Mouse (Mus musculus) kidney, embryonic 16.5 days (tissue): ENCODE data around the gene Rbfox1. TPM values are rescaled to one million over a fixed set of nuclear protein-coding genes. Genes with fewer than 3 reads are reported as not detected.

Experiments used
- ATAC-seq: fragments of 200-750 bp; cut with Nextera tagmentation; 2 replicates; pipeline ENCODE4 v1.8.0; 2017; ENCODE audit warnings: moderate TSS enrichment; ENCODE audit not compliant: low FRiP score, low TSS enrichment
- H3K27ac ChIP-seq: fragments of 300-500 bp; sonication (generic); 2 replicates; pipeline ENCODE4 v1.5.1; 2014; ENCODE audit warnings: low read length
- H3K27me3 ChIP-seq: fragments of 300-500 bp; sonication (generic); 2 replicates; pipeline ENCODE4 v1.6.1; 2014; ENCODE audit warnings: low read length, control low read depth, mixed read lengths; ENCODE audit not compliant: insufficient read depth
- H3K36me3 ChIP-seq: fragments of 300-500 bp; sonication (generic); 2 replicates; pipeline ENCODE4 v1.6.1; 2014; ENCODE audit warnings: low read length, control low read depth, mixed read lengths; ENCODE audit not compliant: insufficient read depth
- H3K4me1 ChIP-seq: fragments of 300-500 bp; sonication (generic); 2 replicates; pipeline ENCODE4 v1.6.1; 2014; ENCODE audit warnings: low read length, control low read depth, mixed read lengths; ENCODE audit not compliant: insufficient read depth
- H3K4me2 ChIP-seq: fragments of 300-500 bp; sonication (generic); replicated peaks from 2 replicates; pipeline ENCODE4 v1.6.1; 2014; ENCODE audit warnings: low read depth, low read length
- H3K4me3 ChIP-seq: fragments of 300-500 bp; sonication (generic); 2 replicates; pipeline ENCODE4 v1.5.1; 2014; ENCODE audit warnings: mild to moderate bottlenecking, low read length
- H3K9ac ChIP-seq: fragments of 300-500 bp; sonication (generic); replicated peaks from 2 replicates; pipeline ENCODE4 v1.6.1; 2014; ENCODE audit warnings: low read length
- H3K9me3 ChIP-seq: fragments of 300-500 bp; sonication (generic); 2 replicates; pipeline ENCODE4 v1.6.1; 2016; ENCODE audit warnings: low read length, control low read depth
- WGBS: fragments of 180-500 bp; shearing (Covaris S2); extraction: QIAGEN DNeasy Blood & Tissue Kit; methylation state at CpG from one replicate; pipeline ENCODE4 v1.1.7; 2014; 5-methylcytosine and 5-hydroxymethylcytosine counted together
- polyA plus RNA-seq: library from polyadenylated mRNA; unstranded; fragments of >200 nt; fragmentation: Nextera tagmentation; extraction: Ambion mirVana; gene quantifications from 2 replicates; pipeline ENCODE4 v1.2.1, GENCODE M21; 2015

Rbfox1 gene
- polyA plus RNA-seq, 1 experiment from 2014 or later: 5.4 TPM

GRCm38 (mm10) chr16:7075749-7076148 lies 1190.6 kb downstream of the Rbfox1 start:
- no peaks in the 10 kb centered on the region for H3K9me3 ChIP-seq
- WGBS: 89% methylated on average over 6 of the region's 6 CpGs
- ATAC-seq: no peak

DNA sequence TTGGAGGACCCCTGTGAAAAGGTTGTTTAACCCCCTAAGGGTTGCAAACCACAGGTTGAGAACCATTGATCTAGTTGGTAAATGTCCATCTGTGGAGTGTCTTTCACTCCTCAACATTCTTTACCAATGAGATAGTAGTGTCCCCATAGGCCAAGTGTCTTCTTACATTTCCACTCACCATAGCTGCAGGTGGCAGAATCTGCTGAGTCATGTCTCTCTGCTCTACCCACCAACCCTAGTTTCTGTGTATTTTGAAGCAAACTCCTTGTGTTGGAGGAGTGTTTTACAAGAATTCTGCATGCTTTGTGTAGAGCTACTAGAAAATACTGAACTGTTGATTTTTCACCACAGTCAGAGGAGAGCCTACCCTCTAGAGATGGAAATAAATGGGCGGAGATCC lies 1191.2 kb downstream of the Rbfox1 start:
- ATAC-seq: no peak
- no peaks in the 10 kb centered on the region for H3K9me3 ChIP-seq
- H3K27me3 ChIP-seq: no peaks in the 10 kb centered on the region
- H3K4me1 ChIP-seq: no peaks in the 10 kb centered on the region
- H3K27ac ChIP-seq: no peak overlapping the region
- H3K36me3 ChIP-seq: no peaks in the 10 kb centered on the region
- no peak overlapping the region for H3K9ac ChIP-seq
- 91% methylated on average over 1 of the region's 1 CpGs for WGBS
- H3K4me2 ChIP-seq: no peak overlapping the region
- no peak overlapping the region for H3K4me3 ChIP-seq

More at GRCm38 (mm10) chr16:7075749-7076148, 1190.6 kb downstream of the Rbfox1 start:
- H3K9ac ChIP-seq: no peak overlapping the region
- H3K4me1 ChIP-seq: no peaks in the 10 kb centered on the region
- no peaks in the 10 kb centered on the region for H3K36me3 ChIP-seq
- no peak overlapping the region for H3K4me2 ChIP-seq
- H3K4me3 ChIP-seq: no peak overlapping the region
- H3K27me3 ChIP-seq: no peaks in the 10 kb centered on the region
- no peak overlapping the region for H3K27ac ChIP-seq

- Histone ChIP-seq H3K9me3 (no peaks in the 10 kb centered on the region), H3K4me3 (no peak overlapping the region), H3K9ac (no peak overlapping the region), H3K4me2 (no peak overlapping the region), H3K27ac (no peak overlapping the region), H3K4me1 (no peaks in the 10 kb centered on the region), H3K27me3 (no peaks in the 10 kb centered on the region), H3K36me3 (no peaks in the 10 kb centered on the region)
- no peak for ATAC-seq
- WGBS: 85% methylated on average over 3 of the region's 3 CpGs
These were observed 1191.6 kb downstream of the Rbfox1 start for GRCm38 (mm10) chr16:7076707-7077106.

- H3K9ac ChIP-seq: no peak overlapping the region
- H3K27ac ChIP-seq: no peak overlapping the region
- 67% methylated on average over 3 of the region's 3 CpGs for WGBS
- no peak overlapping the region for H3K4me2 ChIP-seq
- H3K4me3 ChIP-seq: no peak overlapping the region
- no peaks in the 10 kb centered on the region for H3K9me3 ChIP-seq
- H3K4me1 ChIP-seq: no peaks in the 10 kb centered on the region
- no peaks in the 10 kb centered on the region for H3K27me3 ChIP-seq
- 0 out of 2 replicates have a peak, but pooled peaks have one; percentile 42 for ATAC-seq
- no peaks in the 10 kb centered on the region for H3K36me3 ChIP-seq
These were observed 1196.0 kb downstream of the Rbfox1 start for GRCm38 (mm10) chr16:7081074-7081568.

DNA sequence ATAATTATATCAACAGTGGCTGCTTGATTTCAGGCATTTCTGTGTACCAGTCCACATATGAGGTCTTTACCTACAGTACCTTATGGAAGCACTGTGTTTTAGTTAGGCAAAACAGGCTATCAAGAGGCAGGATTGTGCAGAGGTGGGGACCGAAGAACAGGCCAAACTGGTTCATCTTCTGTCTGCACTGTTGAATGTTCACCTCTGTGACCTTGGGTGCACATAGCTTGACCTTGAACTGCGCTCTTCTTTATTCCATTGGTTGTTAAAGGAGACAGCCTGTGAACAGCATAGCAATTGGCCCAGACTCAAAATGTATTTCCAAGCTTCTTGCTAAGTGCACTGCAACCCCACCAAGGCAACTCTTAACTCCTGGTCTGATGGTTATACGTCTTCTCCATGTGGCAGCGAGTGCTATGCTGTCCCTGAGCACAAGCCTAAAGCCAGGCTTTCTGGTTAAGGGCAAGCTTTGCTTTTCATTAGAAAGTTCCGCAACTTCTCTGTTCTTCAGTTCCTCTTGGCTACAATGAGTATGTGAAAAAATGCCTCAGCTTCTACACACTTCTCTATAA lies 1196.6 kb downstream of the Rbfox1 start:
- Histone ChIP-seq H3K4me2 (no peak overlapping the region), H3K27ac (no peak overlapping the region), H3K27me3 (no peaks in the 10 kb centered on the region), H3K4me1 (no peaks in the 10 kb centered on the region), H3K4me3 (no peak overlapping the region), H3K36me3 (no peaks in the 10 kb centered on the region), H3K9ac (no peak overlapping the region), H3K9me3 (no peaks in the 10 kb centered on the region)
- WGBS: 68% methylated on average over 5 of the region's 5 CpGs
- ATAC-seq: no peak

- Histone ChIP-seq H3K4me2 (no peak overlapping the region), H3K9ac (no peak overlapping the region), H3K27ac (no peak overlapping the region), H3K4me1 (no peaks in the 10 kb centered on the region), H3K36me3 (no peaks in the 10 kb centered on the region), H3K27me3 (no peaks in the 10 kb centered on the region), H3K9me3 (no peaks in the 10 kb centered on the region), H3K4me3 (no peak overlapping the region)
- WGBS: 84% methylated on average over 2 of the region's 2 CpGs
- ATAC-seq: no peak
These were observed 1198.8 kb downstream of the Rbfox1 start for GRCm38 (mm10) chr16:7083937-7084336.

GRCm38 (mm10) chr16:7088601-7089430 lies 1203.7 kb downstream of the Rbfox1 start:
- Histone ChIP-seq H3K4me3 (no peak overlapping the region), H3K4me2 (no peak overlapping the region; the same call in 1 of the 2 replicates), H3K9ac (no peak overlapping the region), H3K4me1 (0 out of 2 replicates have a peak, but pooled peaks cover 4% of the 10 kb centered on the region), H3K9me3 (no peaks in the 10 kb centered on the region), H3K36me3 (no peaks in the 10 kb centered on the region), H3K27ac (no peak overlapping the region; the same call in 1 of the 2 replicates), H3K27me3 (no peaks in the 10 kb centered on the region)
- WGBS: 39% methylated on average over 10 of the region's 10 CpGs
- ATAC-seq: peak; percentile 39; the same call in 1 of the 2 replicates

DNA sequence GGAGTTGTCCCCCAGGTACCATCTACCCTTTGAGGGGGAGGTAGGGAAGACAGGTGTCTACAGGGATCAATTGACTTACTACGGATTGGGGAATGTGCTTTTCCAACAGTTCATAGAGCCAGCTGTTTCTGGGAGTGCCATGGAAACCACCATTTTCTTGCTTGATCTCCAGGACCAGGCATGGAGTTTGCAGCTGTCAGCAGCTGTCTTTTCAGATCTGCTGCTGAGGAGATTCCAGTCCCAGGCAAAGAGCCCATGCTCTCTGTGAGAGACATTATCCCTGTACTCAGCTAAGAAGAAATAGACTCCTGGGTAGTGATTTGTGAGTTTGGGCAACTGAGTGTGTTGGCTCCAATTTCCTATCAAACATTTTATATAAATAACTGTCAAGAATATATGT lies 1204.3 kb downstream of the Rbfox1 start:
- H3K9ac ChIP-seq: no peak overlapping the region
- H3K4me3 ChIP-seq: no peak overlapping the region
- H3K27me3 ChIP-seq: no peaks in the 10 kb centered on the region
- H3K27ac ChIP-seq: no peak overlapping the region
- no peaks in the 10 kb centered on the region for H3K9me3 ChIP-seq
- no peak overlapping the region for H3K4me2 ChIP-seq
- no peak for ATAC-seq
- 0 out of 2 replicates have a peak, but pooled peaks cover 4% of the 10 kb centered on the region for H3K4me1 ChIP-seq
- H3K36me3 ChIP-seq: no peaks in the 10 kb centered on the region
- WGBS: 48% methylated on average over 1 of the region's 1 CpGs

- WGBS: 74% methylated on average over 6 of the region's 6 CpGs
- Histone ChIP-seq H3K9ac (no peak overlapping the region), H3K4me2 (no peak overlapping the region), H3K27me3 (no peaks in the 10 kb centered on the region), H3K36me3 (no peaks in the 10 kb centered on the region), H3K27ac (no peak overlapping the region), H3K4me3 (no peak overlapping the region), H3K4me1 (0 out of 2 replicates have a peak, but pooled peaks cover 4% of the 10 kb centered on the region), H3K9me3 (no peaks in the 10 kb centered on the region)
- ATAC-seq: no peak
These were observed 1205.0 kb downstream of the Rbfox1 start for GRCm38 (mm10) chr16:7090205-7090604.

DNA sequence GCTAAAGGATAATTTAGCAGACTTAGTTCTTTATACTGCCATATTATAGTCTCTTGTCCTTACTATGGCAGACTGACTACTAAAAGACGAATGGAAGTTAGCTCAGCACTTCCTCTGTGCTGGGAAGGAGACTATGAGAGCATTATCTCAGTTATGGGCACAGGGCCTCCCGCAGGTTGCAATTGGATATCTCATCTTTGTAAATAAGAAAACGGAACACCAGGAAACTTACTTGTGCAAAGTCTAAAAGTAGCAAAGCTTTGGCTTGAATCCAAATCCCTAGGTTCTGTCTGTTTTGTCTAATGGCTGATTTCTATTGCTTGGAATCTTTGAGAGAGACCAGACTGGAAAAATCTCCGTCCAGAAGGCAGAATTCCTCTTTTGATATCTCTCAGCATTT lies 1207.7 kb downstream of the Rbfox1 start:
- H3K4me1 ChIP-seq: 0 out of 2 replicates have a peak, but pooled peaks cover 4% of the 10 kb centered on the region
- H3K4me3 ChIP-seq: no peak overlapping the region
- no peaks in the 10 kb centered on the region for H3K9me3 ChIP-seq
- no peak for ATAC-seq
- no peaks in the 10 kb centered on the region for H3K36me3 ChIP-seq
- no peak overlapping the region for H3K9ac ChIP-seq
- no peaks in the 10 kb centered on the region for H3K27me3 ChIP-seq
- no peak overlapping the region for H3K27ac ChIP-seq
- WGBS: 73% methylated on average over 4 of the region's 4 CpGs
- no peak overlapping the region for H3K4me2 ChIP-seq
